Mouse (Mus musculus) lung, adult 2 months (tissue): ENCODE measurements around the gene Plxdc2.

Experiments
- CTCF ChIP-seq: fragments of 200-500 bp; IDR thresholded peaks from 2 replicates; pipeline ENCODE4 v1.5.1; 2011; ENCODE audit warnings: mild to moderate bottlenecking, low read length, control low read depth; ENCODE audit not compliant: insufficient read depth
- POLR2A ChIP-seq: fragments of 200-500 bp; IDR thresholded peaks from 2 replicates; pipeline ENCODE4 v1.6.1; 2011; ENCODE audit warnings: low read depth, mild to moderate bottlenecking, control low read depth, low read length, borderline replicate concordance; ENCODE audit errors: extremely low read depth

- no peak for TF ChIP-seq CTCF
- TF ChIP-seq POLR2A = no peak
Observed at GRCm38 (mm10) chr2:16749302-16749909, 393.3 kb downstream of the Plxdc2 start.
